Mouse (Mus musculus) pancreas, adult 10 weeks (tissue): ENCODE data around the gene Islr2. TPM values are rescaled to one million over a fixed set of nuclear protein-coding genes. Genes with fewer than 3 reads are reported as not detected.

Experiments used
- polyA plus RNA-seq: library from polyadenylated mRNA; stranded (reverse); fragments of 350-450 nt; fragmentation: Illumina TruSeq; extraction: RNeasy Lipid Tissue Mini Kit (QIAGEN cat#74804); gene quantifications from one replicate; pipeline ENCODE4 v1.2.3, GENCODE M21; 2015; ENCODE audit warnings: low read depth, low replicate concordance; ENCODE audit not compliant: insufficient read depth

Islr2 gene
- 0.65 TPM for polyA plus RNA-seq

DNA sequence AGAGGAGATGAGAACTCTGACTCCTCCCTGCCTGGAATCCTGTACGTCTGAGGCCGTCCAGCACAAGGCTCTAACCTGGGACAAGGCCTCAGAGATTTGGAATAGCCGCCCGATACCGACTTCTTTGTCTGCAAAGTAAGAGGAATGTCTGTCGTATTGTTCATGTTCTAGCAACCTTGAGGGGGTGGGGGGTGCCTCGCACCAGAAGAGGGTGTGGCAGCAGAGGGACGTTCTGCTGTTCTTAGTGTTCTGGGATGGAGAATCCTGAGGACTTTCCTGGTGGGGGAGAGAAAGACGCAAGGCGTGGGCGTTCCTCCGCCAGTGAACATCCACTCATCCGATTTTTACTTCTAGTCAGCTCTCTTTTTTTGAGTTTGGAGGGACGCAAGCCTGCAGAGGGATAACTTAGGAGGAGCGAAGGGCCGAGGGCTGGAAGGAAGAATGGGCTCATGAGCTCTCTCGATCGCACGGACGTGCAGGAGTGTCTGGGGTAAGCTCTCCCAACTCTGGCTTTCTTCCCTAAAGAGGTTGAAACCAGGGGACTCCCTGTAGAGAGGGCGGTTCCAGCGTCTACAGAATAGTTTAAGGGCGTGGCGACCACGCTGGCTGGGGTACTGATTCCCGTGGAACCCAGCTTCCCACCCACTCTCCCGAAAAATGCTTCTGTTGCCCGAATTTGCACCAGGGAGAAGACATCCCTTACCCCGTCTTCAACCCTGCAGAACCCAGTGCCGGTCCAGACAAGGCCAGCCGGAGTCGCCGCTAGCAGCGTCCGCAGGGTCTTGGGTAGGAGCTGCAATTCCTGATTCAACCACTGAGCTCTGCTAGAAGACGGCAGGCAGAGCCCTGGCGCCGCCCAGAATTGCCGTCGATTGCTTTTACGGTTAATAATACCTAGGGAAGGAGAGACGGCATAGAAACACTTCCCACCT lies at the start of gene Islr2, which contains the start of gene Islr:
Islr2 (minus strand) TSS at position 804 of the 932 bp plus-strand sequence.
Islr (minus strand) TSS at position 791 of the 932 bp plus-strand sequence.

DNA sequence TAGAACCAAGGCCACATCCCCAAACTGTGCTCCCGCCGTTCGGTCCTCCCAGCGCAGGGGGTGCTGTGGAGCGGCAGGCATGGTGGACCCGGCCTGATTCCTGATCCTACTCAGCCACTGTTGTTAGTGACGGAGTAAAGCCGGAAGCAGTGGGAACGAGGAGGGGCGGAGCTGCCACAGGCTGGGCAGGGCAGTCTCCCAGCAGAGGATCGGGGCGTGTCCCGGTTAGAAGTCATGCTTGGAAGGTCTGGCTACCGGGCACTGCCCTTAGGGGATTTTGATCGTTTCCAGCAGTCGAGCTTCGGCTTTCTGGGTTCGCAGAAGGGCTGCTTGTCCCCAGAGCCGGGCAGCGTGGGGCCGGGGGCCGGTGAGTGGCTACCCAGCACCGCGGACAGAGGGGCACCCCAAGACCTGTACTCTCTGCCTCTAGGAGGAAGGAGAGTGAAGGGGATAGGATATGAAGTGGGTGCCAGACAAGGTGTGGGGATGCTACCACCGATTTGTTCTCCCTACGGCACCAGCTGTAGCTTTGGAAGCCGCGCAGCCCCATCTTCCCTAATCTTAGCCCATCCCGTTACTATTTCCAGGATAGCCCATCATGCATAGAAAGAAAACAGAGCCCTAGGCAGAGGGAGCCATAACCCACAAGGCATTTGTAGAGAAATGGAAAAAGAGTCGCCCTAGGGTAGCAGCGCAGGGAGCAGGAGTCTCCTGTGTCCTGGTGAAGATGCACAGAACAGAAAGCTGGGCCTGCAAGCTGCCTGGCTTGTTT lies 49.1 kb upstream of the Islr2 start, which contains the start of gene Stoml1:
Stoml1 (plus strand) TSS at position 132 of the 772 bp plus-strand sequence.

DNA sequence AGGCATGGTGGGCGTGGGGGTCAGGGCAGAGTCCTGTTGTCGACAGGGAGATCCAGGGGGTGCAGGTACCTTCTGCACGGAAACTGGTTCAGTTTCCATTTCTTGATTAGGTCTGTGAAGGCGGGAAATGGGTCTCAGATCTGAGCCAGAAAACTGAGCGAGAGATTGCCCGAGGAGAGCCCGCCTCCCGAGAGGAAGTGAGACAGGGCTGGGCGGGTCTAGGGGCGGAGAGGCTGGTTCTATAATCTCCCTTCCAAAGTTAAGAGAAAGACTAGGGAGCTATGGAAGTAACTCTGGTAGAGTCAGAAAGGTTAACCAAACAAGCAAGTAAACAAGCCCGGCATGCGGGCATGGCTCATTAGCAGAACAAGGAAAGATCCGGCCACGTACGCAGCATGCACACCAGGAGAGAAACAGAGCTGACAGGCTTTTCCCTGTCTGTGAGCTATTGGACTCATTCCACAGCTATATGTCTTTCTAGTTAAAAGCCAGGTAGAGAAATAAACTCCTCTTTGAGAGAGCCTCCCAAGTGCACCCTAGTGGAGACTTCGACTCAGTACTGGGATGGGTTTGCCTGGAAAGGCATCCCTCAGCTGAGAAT lies 45.6 kb upstream of the Islr2 start, which contains the start of gene Pml:
Pml (minus strand) TSS at position 195 of the 601 bp plus-strand sequence.

Other genes starting within 250 kb of the Islr2 start
- gene Cyp11a1, start 197.9 kb downstream of the Islr2 start, polyA plus RNA-seq: 1.8 TPM
- gene Stra6, start 140.5 kb downstream of the Islr2 start, polyA plus RNA-seq: 0.61 TPM
- gene Ccdc33, start 85.5 kb downstream of the Islr2 start, polyA plus RNA-seq: not detected
- gene Islr, start within 50 bp of the Islr2 start, polyA plus RNA-seq: 21.2 TPM
- 7.5 TPM for gene Pml, start 45.5 kb upstream of the Islr2 start, polyA plus RNA-seq
- gene Stoml1, start 48.8 kb upstream of the Islr2 start, polyA plus RNA-seq: 6.6 TPM
- 15.7 TPM for gene Loxl1, start 108.9 kb upstream of the Islr2 start, polyA plus RNA-seq
- gene Tbc1d21, start 166.1 kb upstream of the Islr2 start, polyA plus RNA-seq: not detected